12 mouse cellular contexts compared by ENCODE assay signal in the genomic region with DNA sequence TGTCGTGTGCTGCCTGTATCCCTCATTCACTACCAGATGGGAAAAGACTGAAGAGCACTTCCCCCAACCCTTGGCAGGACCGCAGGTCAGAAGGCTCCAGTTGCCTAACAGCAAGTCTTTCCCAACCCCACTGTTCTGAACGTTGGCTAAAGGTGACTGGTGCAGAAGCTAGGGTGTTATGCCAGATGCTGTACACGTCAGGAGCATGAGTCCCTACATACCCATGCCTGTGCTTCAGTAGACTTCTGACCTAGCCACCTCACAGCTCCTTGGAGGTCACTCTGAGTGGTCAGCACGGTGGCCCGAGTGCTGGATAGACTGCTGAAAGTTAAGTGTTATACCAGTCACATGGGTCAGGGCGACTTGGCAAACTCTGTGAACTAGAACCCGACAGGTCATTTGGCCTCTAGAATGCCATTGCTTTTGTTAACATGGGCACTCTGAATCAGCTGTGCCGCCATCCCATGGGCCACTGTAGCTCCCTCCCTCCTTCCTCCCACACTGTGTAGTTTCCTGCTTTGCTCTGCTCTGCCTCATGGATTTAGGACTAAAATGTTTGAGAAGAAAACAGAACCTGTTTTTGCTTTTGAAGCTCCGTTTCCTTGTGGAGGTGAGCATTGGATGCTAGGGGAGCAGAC. TPM values are rescaled to one million over a fixed set of nuclear protein-coding genes. Genes with fewer than 3 reads are reported as not detected.
DNase-seq lines count a peak whose midpoint lies in the region; ATAC-seq lines count a peak whose summit lies in the region.
"Had no signal": no experiment of that assay in that cellular context is flagged by ENCODE, and none has a peak within 500 bp of the region (broad histone marks: within the 10 kb centered on the region; RNA-seq: fewer than 3 reads in every experiment).

No protein-coding gene starts in this region.

- no peak overlapping the region for H3K9ac ChIP-seq in lung, embryonic 16.5 days (ENCODE audit: low read length)
- no peak overlapping the region for H3K9ac ChIP-seq in midbrain, embryonic 11.5 days (ENCODE audit: low read length)
- H3K9ac ChIP-seq: limb, embryonic 12.5 days had no signal

- H3K27me3 ChIP-seq in lung, embryonic 16.5 days (ENCODE audit: control insufficient read depth, insufficient read depth, low read depth, low read length), result no peaks in the 10 kb centered on the region
- H3K27me3 ChIP-seq in midbrain, embryonic 11.5 days (ENCODE audit: control insufficient read depth, insufficient read depth, low read length), result no peaks in the 10 kb centered on the region
- H3K27me3 ChIP-seq: limb, embryonic 12.5 days had no signal

- H3K4me2 ChIP-seq in lung, embryonic 16.5 days (ENCODE audit: low read depth, low read length), result no peak overlapping the region
- H3K4me2 ChIP-seq in midbrain, embryonic 11.5 days, result no peak overlapping the region
- H3K4me2 ChIP-seq: limb, embryonic 12.5 days had no signal

- no peaks in the 10 kb centered on the region for H3K9me3 ChIP-seq in lung, embryonic 16.5 days (ENCODE audit: control insufficient read depth, low read length)
- H3K9me3 ChIP-seq in midbrain, embryonic 11.5 days (ENCODE audit: control insufficient read depth, low read length), result no peaks in the 10 kb centered on the region
- H3K9me3 ChIP-seq: limb, embryonic 12.5 days had no signal

- H3K27ac ChIP-seq in lung, embryonic 16.5 days (ENCODE audit: low read length), result no peak overlapping the region
- H3K27ac ChIP-seq in midbrain, embryonic 11.5 days (ENCODE audit: low read depth, low read length), result no peak overlapping the region
- H3K27ac ChIP-seq: limb, embryonic 12.5 days had no signal

- H3K4me3 ChIP-seq in lung, embryonic 16.5 days (ENCODE audit: low read length), result no peak overlapping the region
- no peak overlapping the region for H3K4me3 ChIP-seq in midbrain, embryonic 11.5 days (ENCODE audit: low read depth, low read length)
- H3K4me3 ChIP-seq: limb, embryonic 12.5 days had no signal

- peak; percentile 21 for DNase-seq in ovary, postnatal 14 days (ENCODE audit: low spot score)
- DNase-seq in ovary, adult 18-20 months (ENCODE audit: low spot score), result no peak
- no peak for DNase-seq in heart, adult 18-20 months
- no peak for DNase-seq in thymus, postnatal 0 days (ENCODE audit: low spot score)
- DNase-seq in midbrain, embryonic 11.5 days (ENCODE audit: low spot score, missing footprints), result no peak
- DNase-seq: cerebellum, adult 8-10 months; retina, postnatal 1 day had no signal

- peaks cover 6% of the 10 kb centered on the region; the same call in 1 of the 2 replicates for H3K36me3 ChIP-seq in lung, embryonic 16.5 days (ENCODE audit: control insufficient read depth, insufficient read depth, low read length)
- H3K36me3 ChIP-seq in midbrain, embryonic 11.5 days (ENCODE audit: control insufficient read depth, insufficient read depth, low read length), result no peaks in the 10 kb centered on the region

- peak; percentile 57 for ATAC-seq in common myeloid progenitor, adult 5-6 weeks (replicated peaks; ENCODE audit: low read depth, poor library complexity, severe bottlenecking)
- ATAC-seq in lung, embryonic 16.5 days (ENCODE audit: low read depth), result 0 out of 2 replicates have a peak, but pooled peaks have one; percentile 23
- ATAC-seq in neutrophil, adult 5-6 weeks (ENCODE audit: extremely low read depth, insufficient number of reproducible peaks, low FRiP score, poor library complexity, severe bottlenecking), result peak; percentile 64
- no peak for ATAC-seq in midbrain, embryonic 11.5 days (ENCODE audit: low FRiP score)
- ATAC-seq: hindbrain, embryonic 16.5 days had no signal

- peaks cover 4% of the 10 kb centered on the region for H3K4me1 ChIP-seq in lung, embryonic 16.5 days (replicated peaks; ENCODE audit: control insufficient read depth, insufficient read depth, low read length)
- H3K4me1 ChIP-seq in midbrain, embryonic 11.5 days (ENCODE audit: control insufficient read depth, insufficient read depth, low read length), result no peaks in the 10 kb centered on the region
- H3K4me1 ChIP-seq: limb, embryonic 12.5 days had no signal

- WGBS in lung, embryonic 16.5 days, result 85% methylated on average over 10 of the region's 10 CpGs
- WGBS in midbrain, embryonic 11.5 days, result 89% methylated on average over 10 of the region's 10 CpGs

RNA-seq across cellular contexts. Expression of a gene that starts 9.9 kb away (rescaled TPM):
- 66.6 and 66.9 TPM in 2 replicates for total RNA-seq in common myeloid progenitor, adult 5-6 weeks (2017)
- 58.9 and 60.3 TPM in 2 replicates for polyA plus RNA-seq in lung, embryonic 16.5 days (2015; fragmentation: Nextera tagmentation; extraction: Ambion mirVana)
- total RNA-seq in neutrophil, adult 5-6 weeks (2017), result 22.0 and 26.4 TPM in 2 replicates
- total RNA-seq in heart, adult 18-20 months (2021), result 10 to 100 TPM; 10.6 to 11.3 TPM
- polyA plus RNA-seq in thymus, postnatal 0 days (2015; fragmentation: Nextera tagmentation; extraction: Ambion mirVana), result 47.0 and 48.7 TPM in 2 replicates
- polyA plus RNA-seq in midbrain, embryonic 11.5 days (2014; fragmentation: Nextera tagmentation; extraction: Ambion mirVana), result 114 and 126 TPM in 2 replicates

RNA-seq across cellular contexts. Expression of a gene that starts 59.9 kb away (rescaled TPM):
- total RNA-seq in common myeloid progenitor, adult 5-6 weeks (2017), result 13.8 and 22.6 TPM in 2 replicates
- polyA plus RNA-seq in lung, embryonic 16.5 days (2015; fragmentation: Nextera tagmentation; extraction: Ambion mirVana), result 46.3 and 51.8 TPM in 2 replicates
- total RNA-seq in neutrophil, adult 5-6 weeks (2017), result 29.6 and 33.8 TPM in 2 replicates
- total RNA-seq in heart, adult 18-20 months (2021), result 10 to 100 TPM; 11.3 to 16.5 TPM
- 33.2 and 39.6 TPM in 2 replicates for polyA plus RNA-seq in thymus, postnatal 0 days (2015; fragmentation: Nextera tagmentation; extraction: Ambion mirVana)
- polyA plus RNA-seq in midbrain, embryonic 11.5 days (2014; fragmentation: Nextera tagmentation; extraction: Ambion mirVana), result 37.2 and 37.7 TPM in 2 replicates
